Mouse (Mus musculus): ENCODE data around the gene Nr2f1.
"Not testable (repeated sequence)": the region's sequence is repeated elsewhere in the genome, so short reads cannot be mapped to it uniquely, and the experiment has no call there.

Nr2f1 gene

DNA sequence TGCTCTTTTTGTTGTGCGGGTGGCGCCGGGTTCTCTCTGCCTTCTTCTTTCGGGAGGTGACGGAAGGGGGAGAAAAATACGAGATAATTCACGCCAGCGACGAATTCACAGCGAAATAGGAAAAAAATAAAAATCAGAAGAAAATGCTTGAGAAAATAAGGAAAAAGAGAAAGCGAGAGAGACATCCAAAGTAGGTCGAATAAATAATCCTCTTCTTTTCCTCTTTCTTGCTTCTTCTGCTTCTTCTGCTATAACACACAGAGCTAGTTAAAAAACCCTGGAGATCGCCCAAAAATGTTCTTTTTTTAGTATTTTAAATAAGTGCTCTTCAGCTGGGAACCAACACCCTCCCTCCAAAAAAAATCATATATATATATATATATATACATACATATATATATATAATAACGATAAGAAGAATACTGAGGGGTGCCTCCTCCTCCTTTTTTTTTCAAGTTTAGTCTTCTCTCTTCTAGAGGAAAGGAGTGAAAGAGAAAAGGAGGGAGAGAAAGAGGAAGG lies at the start of gene Nr2f1:
Nr2f1 (minus strand) TSS at position 116 of the 519 bp plus-strand sequence.
- DNase-seq (ENCODE audit: low spot score), result no peak

GRCm38 (mm10) chr13:78221680-78222079 lies 22.1 kb upstream of the Nr2f1 start:
- DNase-seq (ENCODE audit: low spot score), result no peak

GRCm38 (mm10) chr13:78220238-78220637 lies 20.7 kb upstream of the Nr2f1 start:
- not testable (repeated sequence) for DNase-seq (ENCODE audit: low spot score)

DNA sequence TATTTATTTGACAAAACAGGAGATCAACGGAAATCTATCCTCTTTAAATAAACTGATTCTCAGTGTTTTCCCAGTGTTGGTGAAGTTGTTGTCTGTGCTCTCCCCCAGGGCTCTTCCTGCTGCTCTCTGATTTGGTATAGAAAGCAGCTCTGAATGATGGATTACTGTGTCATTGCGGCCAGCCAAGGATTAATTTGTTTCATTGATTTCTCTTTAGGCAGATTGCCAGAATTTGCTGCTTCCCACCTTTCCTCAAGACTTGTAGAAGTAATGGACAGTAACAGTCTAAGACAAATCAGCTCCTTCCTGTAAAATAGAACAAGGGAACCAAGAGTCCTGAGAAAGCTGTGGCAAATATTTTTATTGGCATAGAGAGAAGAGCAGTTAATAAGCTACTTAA lies 15.7 kb upstream of the Nr2f1 start:
- DNase-seq (ENCODE audit: low spot score), result no peak

DNA sequence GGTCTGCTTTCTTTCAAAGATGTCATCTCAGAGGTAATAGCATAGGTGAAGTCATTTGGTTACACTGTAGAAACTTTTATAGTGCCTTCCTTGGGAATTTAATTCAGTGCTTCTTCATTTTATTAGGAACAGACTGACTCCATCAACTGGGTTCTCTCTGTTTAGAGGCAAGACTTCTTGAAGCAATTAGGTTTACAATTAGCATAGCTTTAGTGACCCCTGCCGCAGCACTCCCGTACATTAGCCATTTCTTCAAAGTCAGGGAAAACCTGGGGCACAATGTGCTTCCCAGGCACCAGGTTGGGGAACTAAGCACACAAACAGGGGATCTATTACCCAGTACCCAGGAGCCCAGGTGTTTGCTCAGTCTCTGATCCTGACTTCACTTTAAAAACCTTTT lies 13.6 kb upstream of the Nr2f1 start:
- no peak for DNase-seq (ENCODE audit: low spot score)

DNA sequence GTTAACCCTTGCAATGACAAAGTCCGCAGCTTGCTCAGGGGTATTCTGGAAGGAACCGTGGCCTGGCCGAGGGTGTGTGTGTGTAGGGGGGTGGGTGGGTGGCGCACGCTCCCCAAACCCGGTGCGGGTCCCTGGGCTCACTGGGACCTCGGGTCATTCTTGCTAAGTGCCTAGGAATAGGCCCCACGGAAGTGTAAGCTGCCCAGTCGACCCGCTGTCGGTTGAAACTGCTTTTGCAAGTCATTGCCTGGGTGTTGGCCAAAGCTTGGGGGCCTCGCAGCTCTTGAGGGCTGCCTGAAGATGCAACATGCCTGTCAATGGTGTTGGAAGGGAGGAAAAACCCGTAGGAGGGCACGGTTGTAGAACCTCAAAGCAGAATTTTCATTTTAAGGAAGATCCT lies 12.6 kb upstream of the Nr2f1 start:
- DNase-seq (ENCODE audit: low spot score), result no peak

DNA sequence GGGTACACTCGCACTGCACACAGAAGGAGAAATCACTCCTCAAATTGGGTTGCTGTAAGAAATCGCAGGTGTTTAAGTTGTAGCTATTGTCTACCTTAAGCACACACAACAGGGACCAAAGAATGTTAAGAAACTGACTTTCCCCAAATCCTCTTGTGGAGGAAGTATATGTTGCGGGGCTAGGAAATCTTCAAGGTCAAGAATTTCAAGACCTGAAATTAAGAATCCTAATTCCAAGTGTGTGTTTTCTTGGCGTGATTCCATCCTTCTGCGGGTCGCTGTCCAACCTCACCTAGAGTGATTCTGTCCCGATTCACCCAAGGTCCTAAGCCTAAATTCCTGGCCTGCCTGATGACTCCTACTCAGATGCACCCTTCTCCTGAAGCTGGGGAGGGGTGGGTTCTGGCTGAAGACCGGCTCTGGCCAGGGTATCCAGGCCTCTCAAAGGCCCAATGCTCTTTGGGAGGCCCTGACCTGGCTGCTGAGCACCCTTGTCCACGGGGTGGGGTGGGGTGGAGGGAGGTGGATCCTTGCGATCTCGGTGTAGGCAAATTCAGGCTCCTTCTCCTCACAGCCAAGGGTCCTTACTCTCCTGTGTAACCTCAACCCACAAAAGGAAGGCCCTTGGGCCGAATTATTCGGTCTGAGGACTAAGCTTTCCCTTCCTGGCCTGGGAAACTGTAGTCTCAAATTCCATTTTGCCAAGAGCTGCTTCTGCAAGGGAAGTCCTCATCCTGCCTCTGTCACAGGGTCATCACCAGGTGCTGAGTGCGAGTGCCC lies 11.9 kb upstream of the Nr2f1 start:
- no peak for DNase-seq (ENCODE audit: low spot score)

DNA sequence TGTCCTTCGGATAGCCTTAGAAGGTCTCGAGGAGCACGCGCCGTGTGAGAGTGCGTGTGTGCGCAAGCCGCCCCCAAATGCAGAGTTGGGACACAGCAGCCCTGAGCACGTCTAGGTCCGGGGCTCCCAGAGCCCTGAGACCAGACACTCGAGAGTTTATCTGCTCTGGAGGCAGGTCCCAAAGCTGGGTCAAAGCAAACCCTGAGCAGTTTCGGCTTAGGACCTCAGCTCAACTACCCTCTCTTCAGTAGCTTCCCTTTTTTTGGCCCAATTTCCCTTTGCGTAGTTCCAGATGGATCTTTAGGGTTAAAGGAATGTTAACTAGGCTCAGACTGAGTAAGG lies 11.2 kb upstream of the Nr2f1 start:
- DNase-seq (ENCODE audit: low spot score), result no peak

DNA sequence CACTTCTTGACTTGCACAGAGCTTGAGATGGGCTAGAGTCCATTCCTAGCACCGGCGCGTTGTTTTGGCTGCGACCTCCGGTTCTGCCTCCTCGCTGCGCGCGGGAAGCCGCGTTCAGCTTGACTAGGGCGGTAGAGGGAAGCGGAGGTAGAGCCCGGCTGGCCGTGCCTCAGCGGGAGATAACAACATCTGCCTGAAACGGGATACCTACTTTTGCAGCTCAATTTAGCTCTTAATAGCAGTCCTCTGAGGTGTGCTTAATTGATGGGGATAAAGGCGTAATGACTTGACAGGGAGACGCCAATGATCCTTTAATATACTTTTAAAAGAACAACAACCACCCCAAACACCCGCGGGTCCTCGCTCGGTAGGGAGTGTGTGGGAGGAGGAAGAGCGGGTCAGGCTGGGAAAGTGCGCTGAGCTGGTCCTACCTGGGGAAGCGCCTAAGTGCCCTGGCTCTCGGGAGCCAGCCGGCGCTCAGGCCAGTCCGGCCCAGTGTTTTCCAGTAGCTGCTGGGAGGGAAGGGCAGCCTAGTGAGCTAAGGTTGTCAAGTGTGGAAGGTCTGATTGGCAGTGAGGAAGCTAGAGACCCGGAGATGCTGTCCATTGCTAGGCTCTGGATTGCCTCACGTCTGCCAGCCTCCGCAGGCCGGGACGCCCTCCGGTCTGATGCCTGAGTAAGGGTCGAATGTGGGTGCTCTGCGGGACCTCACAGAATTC lies 10.6 kb upstream of the Nr2f1 start:
- DNase-seq (ENCODE audit: low spot score), result no peak

- no peak for DNase-seq (ENCODE audit: low spot score)
These were observed 10.1 kb upstream of the Nr2f1 start for GRCm38 (mm10) chr13:78209611-78210028.

- DNase-seq (ENCODE audit: low spot score), result no peak
These were observed 9.3 kb upstream of the Nr2f1 start for GRCm38 (mm10) chr13:78208689-78209410.

DNA sequence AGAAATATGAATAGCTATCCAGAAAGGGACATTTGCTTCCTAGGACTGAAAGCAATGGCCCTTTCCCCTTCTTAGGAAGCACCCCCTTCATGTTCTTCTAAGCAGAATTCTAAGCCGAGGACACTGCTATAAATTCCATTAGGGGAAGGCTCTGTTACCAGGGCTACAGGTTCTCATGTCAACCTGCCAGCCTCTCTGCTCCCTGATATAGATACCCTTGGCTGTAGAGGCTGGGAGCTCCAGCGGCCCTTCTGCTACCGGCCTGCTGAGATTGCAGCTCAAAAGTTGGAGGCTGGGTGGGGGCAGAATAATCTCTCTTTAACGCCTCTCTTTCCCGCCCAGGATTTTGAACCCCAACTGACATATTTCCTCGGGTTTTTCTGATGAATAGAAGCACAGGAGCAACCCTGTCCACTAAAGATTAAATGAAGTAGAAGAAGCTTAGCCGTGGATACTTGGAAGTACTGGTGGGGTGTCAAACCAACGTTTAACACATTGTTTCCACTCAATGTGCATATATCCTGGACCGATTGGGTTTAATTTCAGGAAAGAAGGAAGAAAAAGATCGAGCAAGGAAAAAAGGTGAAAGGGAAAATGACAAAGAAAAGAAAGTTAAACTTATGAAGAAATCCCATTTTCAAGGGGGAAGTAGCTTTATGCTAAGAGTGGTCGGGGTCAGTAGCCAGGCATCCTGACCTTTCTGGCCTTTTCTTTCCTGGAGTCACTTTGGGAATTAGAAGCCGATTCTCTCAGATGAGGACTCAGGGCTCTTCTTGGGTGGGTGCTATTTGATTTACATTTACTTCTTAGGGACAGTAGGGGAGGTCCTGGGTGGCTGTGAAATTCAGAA lies 8.5 kb upstream of the Nr2f1 start:
- DNase-seq (ENCODE audit: low spot score), result no peak

DNA sequence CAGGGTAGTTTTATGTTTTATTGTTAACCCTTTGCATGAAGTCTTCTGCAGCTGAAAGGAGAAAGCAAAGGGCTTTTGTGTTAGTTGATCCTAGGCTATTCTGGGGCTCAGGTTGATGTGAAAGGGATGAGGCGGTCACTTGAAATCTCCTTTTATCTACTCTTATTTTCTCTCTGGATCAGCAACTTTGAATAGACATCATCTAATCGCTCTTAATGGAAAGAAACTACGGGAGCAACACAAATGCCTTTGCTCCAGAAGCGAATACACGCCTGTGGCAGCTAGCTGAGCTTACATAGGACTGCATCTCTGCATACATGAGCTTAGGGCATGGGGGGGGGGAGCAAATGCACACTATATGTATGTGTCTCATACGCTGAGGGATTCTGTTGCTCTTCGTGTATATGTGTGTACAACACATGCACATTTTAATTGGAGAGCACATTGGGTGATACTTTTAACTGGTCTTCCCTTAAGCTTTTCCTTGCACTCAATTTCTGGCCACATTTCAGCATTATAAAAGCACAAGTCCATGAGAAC lies 7.4 kb upstream of the Nr2f1 start:
- no peak for DNase-seq (ENCODE audit: low spot score)

DNA sequence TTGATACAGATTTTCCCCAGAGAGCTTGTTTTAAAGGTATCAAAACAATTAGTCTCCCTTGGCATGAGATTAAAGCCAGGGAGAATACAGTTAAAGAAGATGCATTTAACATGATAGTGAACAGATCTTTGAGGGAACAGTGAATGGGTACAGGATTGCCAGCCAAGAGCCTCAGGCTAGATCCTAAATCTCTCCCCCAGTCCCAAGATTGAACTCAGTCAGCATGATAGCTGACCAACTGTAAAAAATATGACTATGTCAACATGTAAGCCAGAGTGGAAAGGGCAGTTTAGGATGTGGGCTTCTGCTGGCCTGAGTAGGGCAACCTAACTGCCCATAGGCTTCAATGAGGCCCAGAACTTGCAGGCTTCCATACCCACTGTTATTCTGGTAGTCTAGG lies 5.9 kb upstream of the Nr2f1 start:
- DNase-seq (ENCODE audit: low spot score), result no peak

DNA sequence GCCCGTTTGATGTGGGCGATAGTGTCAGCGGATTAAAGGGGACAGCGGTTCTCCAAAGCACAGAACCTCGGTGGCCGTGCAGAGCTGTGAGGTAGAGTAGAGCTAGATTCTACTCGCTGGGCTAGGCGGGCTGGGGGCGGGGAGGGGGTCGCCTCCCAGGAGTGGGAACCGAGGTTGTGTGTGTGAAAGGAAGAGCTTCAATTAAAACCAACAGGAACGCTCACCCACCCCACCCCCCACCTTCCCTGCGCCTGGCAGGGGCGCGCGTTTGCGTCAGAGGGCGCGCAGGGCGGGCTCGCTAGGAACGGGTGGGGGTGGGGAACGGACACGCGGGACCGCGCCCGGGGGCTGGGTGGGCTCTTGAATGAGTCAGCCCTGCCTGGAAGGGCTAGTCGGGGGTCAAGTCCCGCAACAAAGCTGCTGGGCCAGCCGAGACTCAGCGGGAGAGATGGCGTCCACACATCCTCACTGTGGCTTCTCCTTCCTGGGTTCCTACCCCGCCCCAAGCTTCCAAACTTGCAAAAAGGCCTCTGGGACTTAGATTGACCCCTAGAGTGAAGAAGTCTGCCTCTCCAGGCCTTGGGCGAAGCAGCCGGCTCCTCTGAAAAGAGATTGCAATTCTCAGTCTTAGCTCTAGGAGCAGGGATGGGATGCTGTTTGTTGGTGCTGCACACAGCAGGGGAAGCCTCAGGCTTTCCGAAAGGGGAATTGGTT lies 3.9 kb upstream of the Nr2f1 start:
- no peak for DNase-seq (ENCODE audit: low spot score)

DNA sequence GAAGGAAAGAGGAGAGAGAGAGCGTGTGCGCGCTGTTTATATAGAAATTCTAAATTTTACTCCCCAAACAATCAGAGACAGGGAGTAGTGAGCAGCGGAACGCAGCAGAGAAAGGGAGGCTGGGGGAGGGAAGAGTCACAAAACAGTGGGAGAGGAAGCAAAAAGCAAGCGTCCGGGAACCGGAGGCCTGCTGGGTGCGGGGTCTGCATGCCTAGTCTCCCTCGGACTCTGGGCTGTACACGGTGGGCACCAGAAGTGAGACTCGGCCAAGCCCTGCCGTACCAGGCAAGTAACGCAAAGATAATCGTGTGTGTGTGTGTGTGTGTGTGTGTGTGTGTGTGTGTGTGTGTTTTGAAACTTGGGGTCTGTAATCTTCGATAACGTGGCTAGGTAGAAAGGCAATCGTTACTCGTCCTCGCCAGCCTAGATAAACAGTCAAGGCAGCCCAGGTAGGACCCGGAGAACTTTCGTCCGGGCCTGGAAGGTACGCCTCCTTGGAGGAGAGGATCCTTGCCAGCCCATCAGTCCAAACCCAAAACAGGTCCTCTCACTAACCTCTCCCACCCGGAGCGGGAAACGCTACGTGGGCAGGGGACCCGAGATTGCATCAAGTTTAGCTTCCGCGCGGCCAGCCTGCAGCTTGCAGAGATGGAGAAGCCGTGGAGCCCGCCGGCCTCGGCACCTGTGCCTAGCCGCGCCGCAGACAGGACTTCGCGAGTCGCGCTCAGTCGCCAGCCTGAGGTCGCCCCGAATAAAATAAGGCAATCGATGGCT lies 3.2 kb upstream of the Nr2f1 start:
- no peak for DNase-seq (ENCODE audit: low spot score)

GRCm38 (mm10) chr13:78201871-78202565 lies 2.5 kb upstream of the Nr2f1 start:
- DNase-seq (ENCODE audit: low spot score), result no peak

GRCm38 (mm10) chr13:78200991-78201870 lies 1.7 kb upstream of the Nr2f1 start:
- peak; percentile 83 for DNase-seq (ENCODE audit: low spot score)

Measured in layer of hippocampus, adult 9-10 months (tissue).